Mouse (Mus musculus) neural tube, embryonic 14.5 days (tissue): ENCODE measurements around the gene Smox. TPM values are rescaled to one million over a fixed set of nuclear protein-coding genes. Genes with fewer than 3 reads are reported as not detected.
A peak's percentile ranks its signal among the peaks of the same experiment; 100 is the strongest.

Experiments
- ATAC-seq: fragments of 200-750 bp; cut with Nextera tagmentation; 2 replicates; pipeline ENCODE4 v1.8.0; 2017; ENCODE audit warnings: low read depth, mild to moderate bottlenecking, moderate TSS enrichment, moderate library complexity
- H3K27ac ChIP-seq: fragments of 300-500 bp; sonication (generic); 2 replicates; pipeline ENCODE4 v1.5.1; 2014; ENCODE audit warnings: low read depth, mild to moderate bottlenecking, control low read depth, low read length, moderate library complexity, mixed read lengths
- H3K27me3 ChIP-seq: fragments of 300-500 bp; sonication (generic); 2 replicates; pipeline ENCODE4 v1.6.1; 2014; ENCODE audit warnings: low read length; ENCODE audit not compliant: control insufficient read depth, insufficient read depth
- H3K36me3 ChIP-seq: fragments of 300-500 bp; sonication (generic); 2 replicates; pipeline ENCODE4 v1.6.1; 2014; ENCODE audit warnings: low read length, mixed read lengths; ENCODE audit not compliant: control insufficient read depth, insufficient read depth
- H3K4me1 ChIP-seq: fragments of 300-500 bp; sonication (generic); 2 replicates; pipeline ENCODE4 v1.6.1; 2014; ENCODE audit warnings: low read length; ENCODE audit not compliant: control insufficient read depth, insufficient read depth
- H3K4me2 ChIP-seq: fragments of 300-500 bp; sonication (generic); 2 replicates; pipeline ENCODE4 v1.6.1; 2014; ENCODE audit warnings: mild to moderate bottlenecking, low read depth, low read length, control low read depth
- H3K4me3 ChIP-seq: fragments of 300-500 bp; sonication (generic); 2 replicates; pipeline ENCODE4 v1.5.1; 2014; ENCODE audit warnings: low read depth, low read length, control low read depth, mixed read lengths
- H3K9ac ChIP-seq: fragments of 300-500 bp; sonication (generic); replicated peaks from 2 replicates; pipeline ENCODE4 v1.6.1; 2014; ENCODE audit warnings: low read depth, mild to moderate bottlenecking, control low read depth, low read length, mixed read lengths
- H3K9me3 ChIP-seq: fragments of 300-500 bp; sonication (generic); 2 replicates; pipeline ENCODE4 v1.6.1; 2016; ENCODE audit warnings: low read length; ENCODE audit not compliant: control insufficient read depth
- WGBS: fragments of 180-500 bp; shearing (Covaris S2); extraction: QIAGEN DNeasy Blood & Tissue Kit; methylation state at CpG from one replicate; pipeline ENCODE4 v1.1.7; 2014; 5-methylcytosine and 5-hydroxymethylcytosine counted together
- polyA plus RNA-seq: library from polyadenylated mRNA; unstranded; fragments of >200 nt; fragmentation: Nextera tagmentation; extraction: Ambion mirVana; gene quantifications from 2 replicates; pipeline ENCODE4 v1.2.1, GENCODE M21; 2014

The Smox gene
- polyA plus RNA-seq, result 28.9 and 31.9 TPM in 2 replicates

DNA sequence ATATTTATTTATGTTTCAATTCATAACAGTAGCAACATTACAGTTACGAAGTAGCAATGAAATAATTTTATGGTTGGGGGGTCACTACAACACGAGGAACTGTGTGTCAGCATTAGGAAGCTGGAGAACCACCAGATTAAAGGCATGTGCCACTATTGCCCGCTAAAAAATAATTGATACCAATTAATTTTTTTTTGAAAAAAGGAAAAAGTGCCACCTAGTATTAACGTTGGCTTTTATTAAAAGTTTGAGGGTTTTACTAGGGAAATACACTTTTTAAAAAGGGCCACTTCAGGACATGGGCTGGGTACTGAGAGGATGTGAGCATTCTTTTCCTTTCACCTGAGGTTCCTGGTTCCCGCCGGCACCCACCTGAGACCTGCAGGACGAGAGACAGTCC lies at the start of gene Smox:
TSS of gene Smox (plus strand) at position 301 of the 400 bp plus-strand sequence.
- H3K27ac ChIP-seq, result peak within 1 kb of the TSS; percentile 44
- WGBS, result 20% methylated on average over 7 of the region's 7 CpGs
- no peaks in the 10 kb centered on the region for H3K36me3 ChIP-seq
- peaks cover 14% of the 10 kb centered on the region for H3K4me1 ChIP-seq
- no peaks in the 10 kb centered on the region; the same call in 1 of the 2 replicates for H3K27me3 ChIP-seq
- H3K4me3 ChIP-seq, result peak within 1 kb of the TSS; percentile 95
- peak within 1 kb of the TSS; percentile 98 for H3K9ac ChIP-seq
- ATAC-seq, result no peak
- H3K9me3 ChIP-seq, result no peaks in the 10 kb centered on the region
- peak within 1 kb of the TSS; percentile 98 for H3K4me2 ChIP-seq

- Histone ChIP-seq H3K4me1 (no peaks in the 10 kb centered on the region), H3K9ac (no peak overlapping the region), H3K36me3 (no peaks in the 10 kb centered on the region), H3K9me3 (no peaks in the 10 kb centered on the region), H3K27me3 (no peaks in the 10 kb centered on the region), H3K27ac (no peak overlapping the region), H3K4me3 (no peak overlapping the region), H3K4me2 (no peak overlapping the region)
- WGBS, result 69% methylated on average over 8 of the region's 8 CpGs
- ATAC-seq, result no peak
Observed at GRCm38 (mm10) chr2:131443084-131443890, 48.0 kb upstream of the Smox start.

DNA sequence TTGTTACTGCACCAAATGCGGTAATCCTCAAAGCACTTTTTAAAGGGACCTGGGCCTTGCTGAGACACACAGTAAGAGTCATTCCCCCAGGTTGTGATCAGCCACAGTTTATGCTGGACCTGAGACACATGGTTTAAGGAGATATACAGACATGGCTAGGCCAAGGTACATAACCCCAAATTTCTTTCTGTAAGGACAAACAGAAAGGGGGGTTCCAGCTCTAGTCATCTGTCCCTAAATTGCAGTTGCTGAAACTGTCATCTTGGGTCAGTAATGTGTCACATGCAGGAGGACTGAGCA lies 47.5 kb upstream of the Smox start:
- WGBS, result 55% methylated on average over 1 of the region's 1 CpGs
- no peaks in the 10 kb centered on the region for H3K9me3 ChIP-seq
- no peaks in the 10 kb centered on the region for H3K36me3 ChIP-seq
- ATAC-seq, result no peak
- H3K4me3 ChIP-seq, result no peak overlapping the region
- no peaks in the 10 kb centered on the region for H3K27me3 ChIP-seq
- no peak overlapping the region for H3K9ac ChIP-seq
- no peak overlapping the region for H3K4me2 ChIP-seq
- H3K4me1 ChIP-seq, result no peaks in the 10 kb centered on the region
- no peak overlapping the region for H3K27ac ChIP-seq

DNA sequence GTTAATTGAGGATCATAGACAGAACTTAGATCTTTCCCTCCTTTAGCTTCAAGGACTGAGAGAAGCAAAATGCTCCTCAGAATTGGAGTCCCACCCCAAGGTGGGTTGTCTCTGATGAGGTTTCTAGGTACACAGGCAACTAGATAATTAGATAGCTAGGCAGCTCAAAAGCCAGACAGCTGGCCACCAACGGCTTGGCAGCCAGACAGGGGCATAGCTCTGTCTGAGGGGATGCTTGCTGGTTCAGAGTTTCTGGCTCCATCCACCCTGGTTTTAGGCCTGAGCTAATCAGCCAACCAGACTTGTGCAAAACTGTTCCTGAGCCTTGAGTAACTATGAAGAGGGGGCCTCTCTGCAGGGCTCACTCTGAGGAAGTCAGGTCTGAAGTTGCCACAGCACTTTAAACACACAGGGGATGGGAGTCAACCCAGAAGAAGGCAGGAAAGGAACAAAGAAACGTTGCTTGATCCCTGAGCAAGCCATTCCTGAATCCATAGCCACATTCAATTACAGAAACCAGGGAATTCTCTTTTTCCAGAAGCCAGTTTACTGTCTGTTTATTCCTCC lies 44.8 kb upstream of the Smox start:
- H3K36me3 ChIP-seq, result no peaks in the 10 kb centered on the region
- no peak overlapping the region for H3K27ac ChIP-seq
- no peaks in the 10 kb centered on the region for H3K9me3 ChIP-seq
- no peak overlapping the region for H3K9ac ChIP-seq
- H3K4me2 ChIP-seq, result no peak overlapping the region
- ATAC-seq, result no peak
- WGBS, result 60% methylated on average over 2 of the region's 2 CpGs
- H3K4me1 ChIP-seq, result no peaks in the 10 kb centered on the region
- H3K4me3 ChIP-seq, result no peak overlapping the region
- no peaks in the 10 kb centered on the region for H3K27me3 ChIP-seq

DNA sequence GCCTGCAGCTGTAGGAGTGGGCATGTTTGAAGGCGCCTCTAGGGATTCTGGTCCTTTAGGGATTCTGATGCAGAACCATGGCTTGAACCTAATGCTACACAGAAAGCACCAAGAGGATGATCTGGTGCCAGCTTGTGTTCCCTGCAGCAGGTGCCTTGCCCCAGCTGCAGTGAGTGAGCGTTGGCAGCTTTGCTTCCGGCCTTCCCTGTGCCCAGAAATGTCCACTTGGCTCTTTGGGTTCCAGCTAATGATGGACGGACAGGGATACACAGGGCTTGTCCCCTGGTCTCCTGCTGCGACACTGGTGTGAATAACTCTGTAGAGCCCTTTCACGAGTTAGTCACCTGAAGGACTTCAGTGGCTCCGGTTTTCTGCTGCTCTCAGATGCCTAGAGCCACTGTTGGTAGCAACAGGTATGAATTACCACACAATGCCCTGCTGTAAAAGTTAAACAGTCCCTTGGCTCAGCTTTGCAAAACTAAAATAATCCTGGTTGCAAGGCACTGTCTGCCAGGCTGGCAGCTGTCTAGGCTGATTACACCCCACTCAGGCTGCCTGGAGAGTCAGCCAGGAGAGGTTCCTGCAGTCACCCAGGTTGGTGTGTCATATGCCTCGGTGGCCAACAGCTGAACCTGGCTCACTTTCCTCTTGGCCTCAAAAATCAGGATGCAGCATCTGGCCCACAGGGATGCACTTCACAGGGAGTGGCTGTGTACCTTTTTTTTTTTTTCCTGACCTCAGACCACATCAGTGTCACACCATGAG lies 43.5 kb upstream of the Smox start:
- no peak overlapping the region for H3K27ac ChIP-seq
- no peak overlapping the region for H3K9ac ChIP-seq
- 92% methylated on average over 8 of the region's 8 CpGs for WGBS
- H3K4me2 ChIP-seq, result no peak overlapping the region
- no peaks in the 10 kb centered on the region for H3K4me1 ChIP-seq
- no peaks in the 10 kb centered on the region for H3K36me3 ChIP-seq
- no peaks in the 10 kb centered on the region for H3K9me3 ChIP-seq
- no peaks in the 10 kb centered on the region for H3K27me3 ChIP-seq
- H3K4me3 ChIP-seq, result no peak overlapping the region
- ATAC-seq, result no peak

DNA sequence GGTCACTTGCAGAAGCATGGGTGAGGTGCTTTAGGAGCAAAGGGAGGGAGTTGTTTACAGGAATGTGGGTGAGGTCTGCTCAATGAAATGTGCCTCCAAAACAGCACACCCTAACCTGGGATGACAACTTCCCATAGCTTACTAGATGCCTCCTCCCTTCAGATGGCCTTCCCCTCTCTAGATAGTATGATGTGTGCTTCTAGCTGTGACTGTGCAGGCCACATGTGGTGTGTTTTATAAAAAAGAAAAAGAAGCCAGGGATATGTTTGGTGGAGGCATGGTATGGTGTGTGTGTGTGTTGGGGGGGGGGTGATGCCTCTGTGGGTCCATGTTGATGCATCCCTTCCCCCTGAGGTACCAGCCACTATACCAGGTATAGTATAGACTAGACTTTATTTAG lies 42.9 kb upstream of the Smox start:
- no peaks in the 10 kb centered on the region for H3K36me3 ChIP-seq
- no peak overlapping the region for H3K4me2 ChIP-seq
- no peak overlapping the region for H3K9ac ChIP-seq
- H3K4me1 ChIP-seq, result no peaks in the 10 kb centered on the region
- no peak overlapping the region for H3K27ac ChIP-seq
- ATAC-seq, result no peak
- no peak overlapping the region for H3K4me3 ChIP-seq
- no peaks in the 10 kb centered on the region for H3K27me3 ChIP-seq
- H3K9me3 ChIP-seq, result no peaks in the 10 kb centered on the region

GRCm38 (mm10) chr2:131449720-131450119 lies 41.6 kb upstream of the Smox start:
- Histone ChIP-seq H3K9ac (no peak overlapping the region), H3K4me2 (no peak overlapping the region), H3K9me3 (no peaks in the 10 kb centered on the region), H3K27me3 (no peaks in the 10 kb centered on the region), H3K36me3 (no peaks in the 10 kb centered on the region), H3K4me1 (no peaks in the 10 kb centered on the region), H3K27ac (no peak overlapping the region), H3K4me3 (no peak overlapping the region)
- no peak for ATAC-seq
- WGBS, result 64% methylated on average over 5 of the region's 5 CpGs

DNA sequence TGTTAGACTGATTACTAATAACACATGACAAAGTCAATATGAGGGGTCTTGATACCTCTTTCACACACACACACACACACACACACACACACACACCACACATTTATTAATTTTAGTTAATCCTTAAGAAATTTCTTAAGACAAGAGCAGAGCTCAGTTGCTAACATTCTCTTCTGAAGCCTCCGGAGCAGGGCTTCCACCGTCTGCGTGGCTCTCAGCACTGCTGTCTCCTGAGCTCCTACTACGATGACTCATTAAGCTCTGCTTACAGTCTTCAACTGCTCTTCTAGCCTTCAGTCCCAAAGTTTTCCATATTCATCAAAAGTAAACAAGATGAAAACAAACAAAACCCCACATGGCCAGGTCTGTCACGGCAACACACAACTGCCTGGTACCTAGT lies 40.8 kb upstream of the Smox start:
- H3K4me2 ChIP-seq, result no peak overlapping the region
- H3K9me3 ChIP-seq, result no peaks in the 10 kb centered on the region
- 91% methylated on average over 5 of the region's 5 CpGs for WGBS
- no peaks in the 10 kb centered on the region for H3K4me1 ChIP-seq
- no peaks in the 10 kb centered on the region for H3K27me3 ChIP-seq
- H3K27ac ChIP-seq, result no peak overlapping the region
- H3K9ac ChIP-seq, result no peak overlapping the region
- no peak overlapping the region for H3K4me3 ChIP-seq
- H3K36me3 ChIP-seq, result no peaks in the 10 kb centered on the region
- ATAC-seq, result no peak

- Histone ChIP-seq H3K27ac (no peak overlapping the region), H3K4me1 (no peaks in the 10 kb centered on the region), H3K9ac (no peak overlapping the region), H3K4me2 (no peak overlapping the region), H3K36me3 (no peaks in the 10 kb centered on the region), H3K4me3 (no peak overlapping the region), H3K9me3 (no peaks in the 10 kb centered on the region), H3K27me3 (no peaks in the 10 kb centered on the region)
- no peak for ATAC-seq
- 83% methylated on average over 7 of the region's 7 CpGs for WGBS
Observed at GRCm38 (mm10) chr2:131457728-131458127, 33.6 kb upstream of the Smox start.
